Mouse (Mus musculus): ENCODE data around the gene Gfi1. TPM values are rescaled to one million over a fixed set of nuclear protein-coding genes. Genes with fewer than 3 reads are reported as not detected.

The Gfi1 gene
- total RNA-seq, 2 experiments from 2014 or later: 0.59 to 0.62 TPM

- DNase-seq (ENCODE audit: low spot score in 2 of 2): no peak
These were observed 47.4 kb downstream of the Gfi1 start for GRCm38 (mm10) chr5:107678392-107678791.

Other genes with a start within 250 kb of the Gfi1 start
- not detected for gene Gm42669, start 218.4 kb downstream of the Gfi1 start, total RNA-seq (2021)
- gene 1700028K03Rik, start 191.3 kb downstream of the Gfi1 start, total RNA-seq (2021): under 1 TPM; 0.11 to 0.20 TPM
- 10 to 100 TPM; 24.2 to 26.9 TPM for gene Rpap2, start 128.7 kb downstream of the Gfi1 start, total RNA-seq (2021)
- gene Glmn, start 128.1 kb downstream of the Gfi1 start, total RNA-seq (2021): 10 to 100 TPM; 23.7 to 24.1 TPM
- not detected for gene Ube2d2b, start 104.1 kb upstream of the Gfi1 start, total RNA-seq (2021)
- gene Evi5, start 149.1 kb upstream of the Gfi1 start, total RNA-seq (2021): 10 to 100 TPM; 69.9 to 75.1 TPM
- 100 to 1,000 TPM; 110 to 113 TPM for gene Rpl5, start 174.5 kb upstream of the Gfi1 start, total RNA-seq (2021)

Measured in adrenal gland, postnatal 4 days (tissue).